Mouse (Mus musculus) stomach, postnatal 0 days (tissue): ENCODE data around the gene Xxylt1.

Source experiments
- CTCF ChIP-seq: IDR thresholded peaks from 2 replicates; pipeline ENCODE4 v1.5.1; 2016; ENCODE audit warnings: antibody characterized with exemption, low read depth, mild to moderate bottlenecking, moderate library complexity
- EP300 ChIP-seq: optimal IDR thresholded peaks from 2 replicates; pipeline ENCODE3; 2016; ENCODE audit warnings: antibody characterized with exemption

DNA sequence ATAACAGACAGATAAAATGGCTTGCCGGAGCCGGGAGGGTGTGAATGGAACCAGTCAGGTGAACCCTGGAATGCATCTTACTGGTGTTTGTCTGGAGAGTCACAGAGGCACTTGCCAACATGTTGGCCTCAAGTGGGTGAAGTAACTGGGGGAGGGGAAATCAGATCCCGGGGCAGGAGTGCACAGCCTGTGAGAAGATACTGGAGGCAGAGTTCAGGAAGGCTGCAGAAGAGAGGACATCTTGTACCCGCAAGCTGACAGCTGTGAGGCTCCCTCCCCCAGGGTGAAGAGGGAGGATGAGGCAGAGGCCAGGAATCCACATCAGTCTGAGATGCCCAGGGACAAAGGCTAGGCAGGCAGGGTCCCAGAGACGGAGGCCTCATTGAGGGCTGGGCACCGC is 116.8 kb downstream of the Xxylt1 start:
- no peak for TF ChIP-seq CTCF
- no peak for TF ChIP-seq EP300
